Mouse (Mus musculus) heart, postnatal 36 days (tissue): Measurements from ENCODE around the gene Zfp599. TPM values are rescaled to one million over a fixed set of nuclear protein-coding genes. Genes with fewer than 3 reads are reported as not detected.

Experiments used
- DNase-seq, 2 experiments: peaks; one replicate each; pipeline ENCODE4 v3.0.0; 2021 to 2022
- intact Hi-C: fragments of 180-260 bp; cut with DNase I; formaldehyde crosslinking; loops from one replicate; pipeline ENCODE4 v1.15.1; 2025
- total RNA-seq, 2 experiments: library from RNA; stranded (reverse); gene quantifications; 2 replicates each; pipeline ENCODE4 v1.2.3; 2021

Gene Zfp599
- total RNA-seq, 2 experiments from 2014 or later: 0.25 to 0.35 TPM

- DNase-seq: no peak
- intact Hi-C loops: loop anchor here (2.0 to 10.0 kb wide), 5 partner anchors 68 to 186 kb away; partner anchors contain the start of genes 9530077C05Rik, Ecsit, Pigyl and Zfp810
Observed at GRCm38 (mm10) chr9:22224536-22225503, 34.9 kb downstream of the Zfp599 start.

DNA sequence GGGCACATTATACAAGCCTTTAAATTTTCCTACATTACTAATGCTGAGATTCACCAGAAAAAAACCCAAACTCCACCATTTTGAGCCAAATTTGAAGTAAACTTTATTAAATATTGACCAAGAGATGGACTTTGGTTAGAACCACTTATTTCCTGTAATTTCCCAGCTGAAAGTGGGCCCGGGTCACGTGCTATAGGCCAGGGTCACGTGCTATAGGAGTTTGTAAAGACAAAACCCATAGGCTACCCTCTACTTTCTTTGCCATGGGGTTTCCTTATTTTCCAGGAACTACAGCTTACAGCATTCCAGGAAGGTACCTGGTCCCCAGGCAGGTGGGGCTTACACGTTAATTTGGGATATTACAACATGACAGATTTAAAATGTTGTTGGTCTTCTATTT, 35.6 kb downstream of the Zfp599 start:
- intact Hi-C loops: loop anchor here (2.0 to 10.0 kb wide), 4 partner anchors 67 to 187 kb away; partner anchors contain the start of genes 9530077C05Rik, Ecsit and Pigyl
- DNase-seq: no peak

GRCm38 (mm10) chr9:22217858-22218493, 41.7 kb downstream of the Zfp599 start:
- intact Hi-C loops: no loop called here
- no peak for DNase-seq

- intact Hi-C loops: no loop called here
- no peak for DNase-seq
Observed at GRCm38 (mm10) chr9:22216705-22217104, 43.0 kb downstream of the Zfp599 start.

- intact Hi-C loops: no loop called here
- DNase-seq: no peak
Observed at GRCm38 (mm10) chr9:22214549-22214948, 45.1 kb downstream of the Zfp599 start.

DNA sequence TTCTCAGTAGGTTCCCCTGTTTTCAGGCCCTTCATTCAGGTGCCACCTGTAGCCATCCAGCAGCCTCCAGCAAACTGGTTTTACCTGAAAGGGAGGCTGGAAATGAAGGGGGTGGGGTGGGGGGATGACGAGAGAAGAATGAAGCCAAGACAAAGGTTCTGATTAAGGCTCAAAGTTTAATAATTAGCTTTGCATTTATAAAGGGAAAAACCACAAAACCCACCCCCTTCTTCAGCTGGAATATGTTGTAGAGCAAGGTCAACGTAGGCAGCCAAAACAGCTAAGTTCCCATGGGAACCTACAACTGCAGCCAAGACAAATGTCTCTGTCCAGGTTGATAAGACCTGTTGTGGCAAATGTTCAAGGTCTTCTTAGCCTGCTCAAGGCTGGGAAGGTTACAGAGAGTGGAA, 45.9 kb downstream of the Zfp599 start:
- intact Hi-C loops: no loop called here
- DNase-seq: peak in 1 of 2 experiments; percentile 17

Other genes starting within 250 kb of the Zfp599 start
- gene Elavl3, start 207.9 kb downstream of the Zfp599 start, total RNA-seq: under 1 TPM; 0.05 to 0.11 TPM
- not detected for gene Gm49318, start 188.6 kb downstream of the Zfp599 start, total RNA-seq
- 1 to 10 TPM; 4.4 to 5.2 TPM for gene Zfp653, start 188.5 kb downstream of the Zfp599 start, total RNA-seq
- 100 to 1,000 TPM; 103 to 106 TPM for gene Ecsit, start 174.5 kb downstream of the Zfp599 start, total RNA-seq
- 1 to 10 TPM; 7.3 to 8.8 TPM for gene Cnn1, start 160.7 kb downstream of the Zfp599 start, total RNA-seq
- gene Elof1, start 142.7 kb downstream of the Zfp599 start, total RNA-seq: 10 to 100 TPM; 37.1 to 37.8 TPM
- 1 to 10 TPM; 1.6 to 2.3 TPM for gene Acp5, start 124.2 kb downstream of the Zfp599 start, total RNA-seq
- 10 to 100 TPM; 48.3 to 52.6 TPM for gene Pigyl, start 103.0 kb downstream of the Zfp599 start, total RNA-seq
- gene Zfp872, start 71.8 kb downstream of the Zfp599 start, total RNA-seq: under 1 TPM in 1 of 2 experiments, not detected in 1; 0.22 TPM
- 10 to 100 TPM; 33.4 to 33.7 TPM for gene Zfp809, start 34.2 kb downstream of the Zfp599 start, total RNA-seq
- 1 to 10 TPM; 6.3 to 8.2 TPM for gene Zfp810, start 47.8 kb upstream of the Zfp599 start, total RNA-seq
- 1 to 10 TPM; 1.6 to 2.1 TPM for gene Anln, start 129.3 kb upstream of the Zfp599 start, total RNA-seq
- gene 9530077C05Rik, start 151.6 kb upstream of the Zfp599 start, total RNA-seq: under 1 TPM; 0.47 to 0.57 TPM
- gene Gm17545, start 194.4 kb upstream of the Zfp599 start, total RNA-seq: not detected
- gene Rp9, start 209.8 kb upstream of the Zfp599 start, total RNA-seq: 10 to 100 TPM; 42.7 to 42.9 TPM
- gene Bbs9, start 215.8 kb upstream of the Zfp599 start, total RNA-seq: 10 to 100 TPM; 11.8 to 14.0 TPM